Mouse (Mus musculus): ENCODE results near the gene Irak1.

Gene Irak1

DNA sequence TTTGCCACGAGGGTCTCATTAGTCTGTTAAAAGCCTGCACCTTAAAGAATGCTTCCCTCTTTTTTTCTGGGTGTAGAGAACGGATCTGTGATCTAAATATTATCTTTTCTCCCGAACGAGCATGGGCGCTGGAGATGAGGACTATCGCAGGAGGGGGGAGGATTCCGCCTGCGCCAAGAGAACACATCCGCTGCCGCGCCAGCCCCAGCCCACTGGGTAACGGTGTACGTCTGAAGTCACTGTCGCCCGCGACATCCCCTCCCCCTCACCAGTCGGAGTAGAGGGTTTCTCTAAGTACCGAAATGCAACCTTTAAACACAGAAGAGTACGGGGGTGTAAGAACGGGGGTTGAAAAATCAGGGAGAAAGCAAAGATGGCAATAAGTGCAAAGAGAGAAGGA lies 58.4 kb downstream of the Irak1 start:
- DNase-seq, result peak; percentile 18

DNA sequence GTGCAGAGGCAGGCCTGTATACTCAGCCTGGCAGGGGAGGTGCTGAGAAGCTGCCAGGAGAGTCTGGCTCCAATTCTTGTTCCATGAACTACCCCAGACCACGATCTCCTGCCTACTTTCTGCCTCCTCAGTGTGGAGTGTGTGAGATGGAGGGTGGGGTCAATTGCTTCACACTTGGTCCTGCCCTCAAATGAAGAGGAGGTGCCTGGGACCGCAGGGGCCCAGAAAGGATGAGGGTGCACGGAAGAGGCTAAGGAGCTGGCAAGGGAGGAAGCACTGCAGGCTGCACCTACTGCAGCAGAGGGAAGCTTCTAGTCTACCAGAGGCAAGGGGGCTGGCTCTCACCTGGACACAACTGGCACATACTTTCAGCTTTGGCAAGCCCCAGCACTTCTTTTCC lies 59.4 kb downstream of the Irak1 start:
- DNase-seq, result no peak
